Mouse (Mus musculus) spleen, adult 2 months (tissue): Measurements from ENCODE around the gene Gsc2.

Source experiments
- CTCF ChIP-seq: fragments of 200-500 bp; IDR thresholded peaks from 2 replicates; pipeline ENCODE4 v1.5.1; 2011; ENCODE audit warnings: mild to moderate bottlenecking, inconsistent platforms; ENCODE audit not compliant: insufficient read depth, insufficient read length, insufficient replicate concordance; ENCODE audit errors: extremely low read depth
- POLR2A ChIP-seq: fragments of 200-500 bp; IDR thresholded peaks from 2 replicates; pipeline ENCODE4 v1.6.1; 2011; ENCODE audit warnings: low read depth, low read length, inconsistent platforms

- TF ChIP-seq CTCF (no peak), POLR2A (no peak)
Observed at GRCm38 (mm10) chr16:17890342-17890727, 24.5 kb downstream of the Gsc2 start.
